Mouse (Mus musculus): ENCODE measurements at regions not wholly inside any gene's neighbourhood (a gene's known extent, or its start where the extent isn't known, plus 50 kb on each side); places are given as distances from the start of the nearest gene placed in this dataset.

- no peak for TF ChIP-seq CTCF (IDR thresholded peaks at IDR 0.05; ENCODE audit: low read depth)
- no peak for TF ChIP-seq EP300 (IDR thresholded peaks at IDR 0.05; ENCODE audit: low read depth)
These were observed 402.4 kb downstream of the Epm2a start for GRCm38 (mm10) chr10:11745587-11745986.
